Mouse (Mus musculus) cerebellum, postnatal 36 days (tissue): ENCODE results near the gene Gfap.

Experiments
- DNase-seq, 2 experiments: peaks; one replicate each; pipeline ENCODE4 v3.0.0; 2021 to 2022; ENCODE audit warnings: mixed read lengths in 2 of 2

The Gfap gene

DNA sequence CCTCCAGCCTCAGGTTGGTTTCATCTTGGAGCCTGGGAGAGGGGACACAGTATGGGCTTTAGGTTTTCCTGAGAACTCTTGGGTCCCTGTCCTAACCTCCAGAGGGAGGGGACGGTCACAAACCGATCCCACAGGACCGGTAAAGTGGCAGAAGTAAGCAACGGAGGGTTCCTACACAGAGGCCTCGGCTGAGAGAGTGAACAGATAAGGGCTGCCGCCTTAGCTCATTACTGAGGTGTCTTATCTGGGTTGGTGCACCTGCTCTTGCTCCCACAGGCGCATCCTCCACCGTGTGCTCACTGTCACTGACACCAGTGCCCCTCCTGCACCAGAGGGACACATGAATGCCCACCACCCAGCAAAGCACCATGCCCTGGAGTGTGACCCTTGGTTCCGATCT lies 4.9 kb downstream of the Gfap start:
- DNase-seq, result no peak

- no peak for DNase-seq
Observed at GRCm38 (mm10) chr11:102894716-102895115, 6.0 kb downstream of the Gfap start.

DNA sequence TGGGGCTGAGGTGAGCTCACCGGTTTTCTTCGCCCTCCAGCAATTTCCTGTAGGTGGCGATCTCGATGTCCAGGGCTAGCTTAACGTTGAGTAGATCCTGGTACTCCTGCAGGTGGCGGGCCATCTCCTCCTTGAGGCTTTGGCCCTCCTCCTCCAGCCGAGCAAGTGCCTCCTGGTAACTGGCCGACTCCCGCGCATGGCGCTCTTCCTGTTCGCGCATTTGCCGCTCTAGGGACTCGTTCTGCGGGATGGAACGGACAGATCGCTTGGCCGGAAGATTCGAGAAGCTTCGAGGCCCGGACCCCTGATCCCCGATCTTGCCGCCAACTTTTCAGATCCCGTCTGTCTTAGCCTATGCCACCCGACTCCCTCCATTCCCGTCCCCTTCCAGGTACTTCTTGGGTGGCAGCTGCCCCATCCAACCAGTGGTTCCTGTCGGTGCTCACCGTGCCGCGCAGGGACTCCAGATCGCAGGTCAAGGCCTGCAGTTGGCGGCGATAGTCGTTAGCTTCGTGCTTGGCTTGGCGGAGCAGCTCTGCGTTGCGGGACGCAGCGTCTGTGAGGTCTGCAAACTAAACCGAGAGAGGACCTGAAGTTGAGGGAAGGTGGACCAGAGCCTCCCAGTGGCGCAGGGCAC lies 7.6 kb downstream of the Gfap start:
- peak; percentile 69 to 70 for DNase-seq

GRCm38 (mm10) chr11:102890096-102890495 lies 10.6 kb downstream of the Gfap start:
- no peak for DNase-seq

DNA sequence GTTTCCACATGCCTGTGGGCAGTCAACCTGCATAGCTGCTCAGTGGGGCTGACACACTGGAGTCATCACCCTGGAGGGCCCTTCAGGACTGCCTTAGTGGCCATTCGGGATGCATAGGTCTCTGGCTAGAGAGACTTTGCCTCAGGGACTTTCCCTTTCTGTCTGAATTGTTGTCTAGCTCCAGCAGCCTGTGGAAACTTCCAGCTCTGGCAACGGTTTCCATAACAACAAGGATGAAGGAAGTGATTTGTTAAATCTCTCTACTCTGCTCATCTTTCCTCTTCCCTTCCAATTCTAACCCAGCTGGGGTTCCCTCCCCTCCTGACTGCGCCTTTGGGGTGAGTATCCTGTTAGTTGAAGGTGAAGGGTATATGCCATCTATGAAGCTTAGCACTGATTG lies 12.6 kb downstream of the Gfap start:
- DNase-seq, result no peak

- no peak for DNase-seq
Observed at GRCm38 (mm10) chr11:102887433-102887832, 13.3 kb downstream of the Gfap start.

DNA sequence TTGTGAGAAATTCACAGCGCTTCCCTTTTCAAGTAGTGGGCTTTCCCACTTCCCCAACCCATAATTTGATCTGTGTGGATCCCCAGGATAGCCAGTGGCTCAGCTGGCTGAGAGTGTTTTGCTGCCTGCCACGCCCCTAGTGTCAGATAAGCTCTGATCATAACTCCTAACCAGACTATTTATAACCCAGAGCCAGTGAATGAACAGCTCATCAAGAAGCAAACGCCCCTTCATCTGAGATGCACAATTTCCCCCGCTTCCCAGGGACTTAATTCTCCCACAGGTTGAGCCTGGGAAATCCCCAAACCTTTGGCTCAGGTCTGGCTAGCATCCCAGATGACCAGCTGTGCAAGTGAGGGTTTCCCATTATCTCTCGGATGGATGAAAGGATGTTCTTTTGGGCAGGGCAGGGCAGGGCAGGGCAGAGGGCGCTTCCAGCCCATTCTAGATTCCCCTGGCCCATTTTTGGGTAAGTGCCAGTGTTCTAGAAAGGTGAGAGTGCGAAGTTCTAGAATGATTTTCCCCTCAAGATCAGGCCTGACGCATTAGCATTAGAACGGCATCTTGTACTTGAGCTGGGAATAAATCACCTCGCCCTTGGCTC lies 16.0 kb downstream of the Gfap start, which contains the start of gene Fam187a:
Gene Fam187a (plus strand): TSS at position 554 of the 604 bp plus-strand sequence.
- DNase-seq, result no peak

DNA sequence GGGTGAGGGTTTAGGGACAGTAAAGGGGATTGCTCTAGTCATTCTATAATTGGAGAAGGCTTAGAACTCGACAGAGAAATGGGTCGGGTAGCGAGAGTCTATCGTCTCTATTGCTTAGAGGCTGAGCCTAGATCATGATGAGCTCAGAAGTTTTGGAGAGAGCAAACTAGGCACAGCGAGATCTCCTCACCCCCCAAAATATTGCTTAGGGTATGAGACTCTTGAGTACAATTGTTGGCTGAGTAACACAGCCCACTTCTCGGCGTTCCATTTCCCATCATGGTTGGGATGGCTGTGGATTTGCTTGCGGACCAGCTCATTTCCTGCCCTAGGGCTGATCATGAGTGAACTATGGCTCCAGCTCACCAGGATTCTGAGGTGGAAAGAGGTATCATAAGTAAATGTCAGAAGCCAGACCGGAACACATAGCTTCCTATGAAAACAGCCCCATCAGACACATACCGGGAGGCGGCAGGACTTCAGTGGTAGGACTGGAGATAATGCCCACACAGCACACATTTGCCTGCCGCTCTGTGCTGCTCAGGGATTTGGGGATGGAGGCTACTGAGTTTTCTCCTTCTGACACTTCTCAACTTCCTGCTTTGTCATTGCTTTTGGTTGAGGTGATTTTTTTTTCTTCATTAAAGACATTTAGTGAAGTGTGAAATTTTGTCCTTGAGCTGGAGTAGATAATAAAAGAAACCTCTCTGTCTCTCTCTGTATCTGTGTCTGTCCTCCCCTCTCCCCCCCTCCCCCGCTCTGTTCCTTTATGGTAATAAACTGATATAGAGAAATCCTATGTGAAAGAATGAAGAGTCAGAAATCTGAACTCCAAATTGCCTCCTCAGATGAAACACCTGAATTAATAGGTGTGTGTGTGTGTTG lies 19.2 kb downstream of the Gfap start:
- DNase-seq, result no peak

DNA sequence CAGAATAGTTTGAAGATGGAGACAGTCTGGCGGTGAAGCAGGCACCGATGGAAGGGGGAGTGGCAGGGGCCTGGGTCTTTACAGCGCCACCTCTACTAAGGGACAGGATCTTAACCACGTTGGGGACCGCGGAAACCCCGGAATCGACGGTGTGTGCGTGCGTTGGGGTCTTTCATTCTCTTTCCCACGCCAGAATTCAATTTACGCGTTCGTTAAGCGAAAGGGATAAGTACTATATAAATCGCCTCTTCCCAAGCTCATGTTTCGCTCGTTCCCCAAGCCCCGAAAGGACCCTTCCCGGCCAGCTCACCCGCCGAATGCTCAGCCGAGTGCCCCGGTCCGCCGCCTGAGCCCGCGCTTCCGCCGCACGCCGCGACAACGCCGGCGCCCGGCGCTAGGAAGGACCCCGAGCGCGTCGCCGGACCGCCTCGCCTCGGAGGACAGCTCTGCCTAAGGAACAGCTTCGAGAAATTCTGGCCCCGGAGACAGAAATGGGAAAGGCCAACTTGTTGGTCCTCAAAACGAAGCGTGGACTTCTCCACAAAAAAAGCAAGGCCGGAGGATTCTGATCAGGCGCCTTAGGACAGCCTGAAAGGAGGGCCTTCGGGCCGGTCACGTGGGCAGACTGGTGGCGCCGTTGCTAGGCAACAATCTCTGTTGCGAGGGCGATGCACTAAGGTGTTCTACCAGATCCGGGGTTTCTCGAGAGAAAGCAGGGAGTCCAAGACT lies 20.0 kb downstream of the Gfap start, which contains the start of the genes Eftud2 and Ccdc103:
Gene Eftud2 (minus strand): TSS at position 401 of the 729 bp plus-strand sequence.
Gene Ccdc103 (plus strand): TSS at position 620 of the 729 bp plus-strand sequence.
- peak; percentile 88 to 96 for DNase-seq

DNA sequence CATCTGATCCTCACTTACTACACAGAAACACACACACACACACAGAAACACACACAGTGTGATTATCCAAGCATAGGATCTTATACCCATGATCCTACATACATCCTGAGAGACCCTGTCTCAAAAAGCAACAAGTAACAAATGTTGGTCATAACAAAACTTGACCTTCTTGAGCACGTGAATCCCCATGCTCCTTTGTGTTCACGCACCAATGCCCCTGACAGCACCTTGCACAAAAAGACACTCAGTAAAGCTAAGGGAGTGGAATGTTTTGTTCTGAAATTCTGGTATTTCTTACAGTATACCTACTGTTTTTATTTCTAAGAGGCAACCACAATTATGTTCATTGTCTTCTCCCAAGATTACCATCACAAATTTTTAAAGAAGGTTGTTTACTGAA lies 21.2 kb downstream of the Gfap start:
- DNase-seq, result no peak

- DNase-seq, result peak; percentile 75 to 78
Observed at GRCm38 (mm10) chr11:102874801-102875334, 25.8 kb downstream of the Gfap start.

- peak; percentile 73 to 80 for DNase-seq
Observed at GRCm38 (mm10) chr11:102864272-102864671, 36.4 kb downstream of the Gfap start.

DNA sequence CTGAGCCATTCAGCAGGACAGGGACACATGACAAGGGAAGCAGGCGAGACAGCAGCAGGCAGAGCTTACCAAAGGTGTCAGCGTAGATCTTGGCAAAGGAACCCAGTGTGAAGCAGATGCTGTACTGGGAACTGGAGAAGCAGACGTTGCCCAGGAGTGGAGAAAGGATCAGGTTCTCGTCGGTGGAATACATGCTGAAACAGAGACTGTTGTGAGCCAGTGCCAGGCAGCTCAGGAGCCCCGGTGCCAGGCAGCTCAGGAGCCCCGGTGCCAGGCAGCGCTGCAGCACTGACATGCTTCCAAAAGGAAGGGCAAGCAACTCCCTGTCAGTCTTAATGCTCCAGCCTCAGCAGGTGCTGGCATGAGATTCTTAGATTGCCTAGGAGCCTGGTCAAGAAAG lies 40.8 kb downstream of the Gfap start:
- peak; percentile 35 to 42 for DNase-seq

DNA sequence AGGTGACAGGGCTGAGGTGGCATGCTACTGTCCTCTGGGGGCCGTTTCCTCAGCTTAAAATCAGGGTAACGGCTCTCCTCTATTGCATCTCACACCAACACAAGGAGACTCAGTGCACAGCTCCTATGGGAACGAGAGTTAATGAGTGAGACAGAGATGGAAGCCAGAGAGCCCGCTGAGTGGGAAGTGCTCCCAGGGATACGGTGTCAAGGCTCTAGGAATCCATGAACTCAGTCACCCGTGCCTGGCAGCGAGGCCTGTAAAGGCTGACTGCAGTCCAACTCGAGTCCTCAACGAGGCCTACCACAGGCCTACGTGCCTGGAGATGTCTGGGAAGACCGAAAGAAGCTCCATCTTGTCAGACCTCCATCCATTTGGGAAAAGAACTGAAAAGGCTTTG lies 41.8 kb downstream of the Gfap start:
- DNase-seq, result peak; percentile 28 to 37

- DNase-seq, result no peak
Observed at GRCm38 (mm10) chr11:102855941-102856340, 44.8 kb downstream of the Gfap start.

DNA sequence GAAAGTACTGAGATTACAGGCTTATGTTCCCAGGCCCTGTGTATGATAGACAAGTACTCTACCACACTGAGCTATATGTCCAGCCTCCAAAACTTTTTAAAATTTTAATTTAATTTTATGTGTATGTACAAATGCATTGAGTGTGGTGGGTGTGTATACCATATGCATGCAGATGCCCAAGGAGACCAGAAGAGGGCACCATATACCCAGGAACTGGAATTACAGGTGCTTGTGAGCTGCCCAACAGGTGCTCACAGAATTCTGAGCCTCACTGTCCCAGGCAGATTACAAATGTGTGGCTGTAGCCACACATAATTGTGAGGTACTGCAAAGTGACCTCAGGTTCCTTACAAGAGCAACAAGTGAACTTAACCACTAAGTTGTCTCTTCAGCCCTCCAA lies 47.0 kb downstream of the Gfap start:
- DNase-seq, result no peak

GRCm38 (mm10) chr11:102851883-102852282 lies 48.8 kb downstream of the Gfap start:
- DNase-seq, result peak; percentile 78 to 79

- DNase-seq, result no peak
Observed at GRCm38 (mm10) chr11:102845926-102846325, 54.8 kb downstream of the Gfap start.

GRCm38 (mm10) chr11:102838616-102839150 lies 62.0 kb downstream of the Gfap start:
- DNase-seq, result no peak

- no peak for DNase-seq
Observed at GRCm38 (mm10) chr11:102838126-102838525, 62.6 kb downstream of the Gfap start.

DNA sequence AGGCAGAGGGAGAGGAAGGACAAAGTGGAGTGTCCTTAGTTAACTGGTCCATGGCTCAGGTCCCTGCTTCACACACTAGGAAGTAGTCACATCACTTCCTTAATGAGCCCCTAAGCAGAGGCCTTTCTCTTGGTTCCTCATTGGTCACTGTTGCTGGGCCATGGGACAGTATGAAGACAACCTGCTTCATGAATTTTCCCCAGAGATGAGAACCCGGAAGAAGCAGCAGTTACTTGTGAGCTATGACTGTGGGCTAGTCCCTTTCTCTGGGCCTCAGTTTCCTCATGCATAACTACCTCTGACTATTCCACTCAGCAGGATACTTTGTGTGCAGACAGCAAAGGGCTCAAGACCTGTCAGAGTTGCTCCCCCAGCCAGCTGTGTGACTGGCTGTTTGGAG lies 63.3 kb downstream of the Gfap start:
- DNase-seq, result no peak
